Mouse (Mus musculus): Measurements from ENCODE around the gene Spice1.

The Spice1 gene

DNA sequence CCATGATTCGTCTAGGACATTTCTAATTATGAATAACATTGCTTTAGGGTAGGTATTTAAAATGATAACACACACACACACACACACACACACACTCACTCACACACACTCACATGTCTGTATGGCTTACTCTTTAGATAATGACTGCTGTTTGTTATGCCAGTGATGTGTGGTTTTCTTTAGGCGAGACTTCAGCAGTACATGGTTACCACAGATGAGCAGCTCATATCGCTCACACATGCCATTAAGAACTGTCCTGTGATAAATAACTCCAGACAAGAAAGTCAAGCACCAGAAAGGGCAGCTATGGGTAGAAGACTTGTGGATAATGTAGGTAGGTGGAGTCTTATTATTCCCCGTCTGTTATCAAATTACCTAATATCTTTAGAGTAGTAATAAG, 28.5 kb downstream of the Spice1 start:
- DNase-seq (ENCODE audit: low read depth), result no peak

DNA sequence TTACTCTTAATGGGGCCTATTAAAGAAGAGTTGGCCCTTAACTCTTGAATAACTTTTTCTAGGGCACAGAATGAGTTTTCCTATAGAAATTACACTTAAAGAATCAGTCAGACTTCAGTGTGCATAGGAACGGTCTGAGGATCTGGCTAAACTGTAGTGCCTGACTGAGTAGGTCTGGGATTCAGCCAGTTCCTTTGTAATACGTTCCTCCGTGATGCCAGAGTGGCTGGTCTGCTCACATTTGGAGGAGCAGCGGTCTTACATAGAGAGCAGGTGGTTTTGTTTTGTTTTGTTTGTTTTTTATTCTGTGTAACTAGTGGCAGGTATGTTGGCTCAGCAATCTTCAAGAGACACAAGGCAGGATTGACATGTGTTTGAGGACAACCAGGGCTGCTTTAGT, 33.1 kb downstream of the Spice1 start:
- DNase-seq (ENCODE audit: low read depth), result no peak

DNA sequence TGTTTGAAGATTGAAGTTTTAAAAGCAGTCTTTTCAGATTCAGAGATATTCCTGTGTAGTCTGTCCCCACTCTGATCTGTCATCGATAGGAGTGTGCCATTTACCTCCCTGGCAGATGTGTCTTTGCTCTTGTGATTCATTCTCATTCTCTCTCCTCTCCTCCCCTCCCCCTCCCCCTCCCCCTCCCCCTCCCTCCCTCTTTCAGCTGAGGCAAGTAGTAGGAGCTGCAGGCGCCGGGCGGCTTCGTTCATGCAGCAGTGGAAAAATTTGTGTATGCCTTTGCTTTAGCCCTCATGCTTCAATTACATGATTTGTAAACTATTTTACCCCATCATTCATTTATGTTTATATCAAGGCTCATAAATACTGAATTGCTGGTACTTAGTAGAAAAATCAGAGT, 34.7 kb downstream of the Spice1 start:
- DNase-seq (ENCODE audit: low read depth), result no peak

DNA sequence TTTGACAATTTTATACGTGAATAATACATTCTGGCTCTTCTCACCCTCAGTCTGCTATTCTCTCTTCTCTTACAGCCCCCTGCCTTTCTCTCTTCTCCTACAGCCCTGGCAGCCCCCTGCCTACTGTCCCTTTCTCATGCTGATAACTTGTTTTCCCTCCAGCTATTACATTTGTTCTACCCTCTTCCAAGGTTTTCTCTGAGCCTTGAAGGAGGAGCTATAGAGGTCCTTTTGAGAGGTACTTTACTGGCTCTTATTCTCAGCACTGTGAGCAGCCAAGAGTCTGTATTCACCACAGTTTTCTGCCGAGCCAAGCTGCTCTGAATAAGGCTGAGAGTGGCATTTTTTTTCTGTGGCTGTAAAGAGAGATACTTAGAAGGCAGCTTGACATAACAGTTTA, 36.6 kb downstream of the Spice1 start:
- no peak for DNase-seq (ENCODE audit: low read depth)

DNA sequence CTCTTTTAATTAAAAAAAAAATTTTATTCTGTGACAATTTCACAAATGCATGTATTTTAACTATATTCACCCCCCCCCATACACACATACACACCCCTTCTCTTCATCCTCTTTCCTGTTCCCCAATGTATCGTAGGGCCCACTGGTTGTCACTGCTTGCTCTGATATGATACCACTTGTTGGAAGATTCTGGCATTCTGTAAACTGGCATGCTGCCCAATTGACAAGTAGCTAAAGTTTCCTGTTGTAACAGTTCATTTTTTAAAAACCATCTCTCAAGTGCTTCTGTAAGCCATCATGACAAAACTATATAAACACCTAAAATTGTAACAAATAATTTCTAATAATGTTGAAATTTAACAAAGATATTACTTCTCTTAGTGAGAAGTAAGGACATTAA, 37.3 kb downstream of the Spice1 start:
- no peak for DNase-seq (ENCODE audit: low read depth)

DNA sequence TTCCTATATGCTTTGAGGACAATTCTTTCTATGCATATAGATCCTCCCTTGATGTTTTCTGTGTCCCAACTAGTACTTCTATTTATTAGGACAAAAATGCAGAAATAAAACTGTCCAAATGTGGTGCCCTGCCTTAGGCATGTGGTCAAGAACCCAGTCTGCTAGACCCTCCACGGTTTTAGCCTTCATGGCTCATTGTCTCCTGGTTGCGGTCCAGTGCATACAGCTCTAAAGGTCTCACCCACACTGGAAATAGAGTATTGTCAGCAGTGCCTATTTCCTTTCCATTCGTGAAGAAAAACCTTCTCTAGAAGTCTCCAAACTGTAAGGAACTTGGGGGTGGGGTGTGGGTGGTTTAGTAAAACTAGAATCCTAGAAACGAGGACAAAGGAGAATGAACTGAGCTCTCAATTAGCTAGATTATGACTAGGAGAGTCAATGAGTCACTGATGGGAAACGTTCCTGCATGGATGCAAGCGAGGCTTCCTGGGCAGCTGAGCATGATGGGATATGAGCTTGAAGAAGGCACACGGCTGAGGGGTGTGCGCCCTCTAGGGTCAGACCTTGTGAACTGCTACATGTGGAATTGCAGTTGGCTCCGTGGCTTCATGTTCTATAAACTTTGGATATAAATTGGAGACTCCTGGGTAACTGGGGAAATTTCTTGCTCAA, 45.1 kb downstream of the Spice1 start:
- DNase-seq (ENCODE audit: low read depth), result peak; percentile 68

DNA sequence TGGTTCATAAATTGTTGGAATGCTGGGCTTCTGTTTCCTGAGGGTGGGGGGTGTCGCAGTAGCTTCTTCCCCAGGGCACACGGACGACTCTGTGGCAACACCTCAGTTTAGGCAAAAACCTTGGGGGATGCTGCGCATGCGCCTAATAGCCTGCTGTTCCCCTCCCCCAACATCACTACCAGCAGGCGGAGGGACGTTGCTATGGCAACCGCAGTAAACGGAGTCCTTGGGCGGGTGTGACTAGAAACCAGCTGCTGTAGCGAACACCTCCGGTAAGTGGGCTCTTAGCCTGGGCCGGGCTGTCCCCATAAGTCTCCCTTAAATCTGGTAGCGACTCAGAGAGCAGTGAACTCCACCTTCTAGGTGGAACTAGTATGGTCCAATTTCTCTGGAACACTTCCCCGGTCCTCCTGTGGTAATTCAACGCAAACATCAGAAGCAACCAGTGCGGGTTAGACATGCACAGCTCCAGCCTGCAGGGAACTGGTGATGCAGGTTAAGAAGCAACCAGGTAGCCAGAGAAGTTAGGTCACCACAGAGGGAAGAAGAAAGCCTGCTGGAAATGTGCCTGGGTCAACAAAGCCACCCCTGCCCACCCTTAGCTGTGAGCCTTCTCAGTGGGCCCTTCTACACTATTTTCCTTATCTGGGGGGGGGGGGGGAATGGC, 47.8 kb downstream of the Spice1 start, which contains the start of gene Cfap44:
TSS of gene Cfap44 (plus strand) at position 220 of the 667 bp plus-strand sequence.
- DNase-seq (ENCODE audit: low read depth), result peak; percentile 87

DNA sequence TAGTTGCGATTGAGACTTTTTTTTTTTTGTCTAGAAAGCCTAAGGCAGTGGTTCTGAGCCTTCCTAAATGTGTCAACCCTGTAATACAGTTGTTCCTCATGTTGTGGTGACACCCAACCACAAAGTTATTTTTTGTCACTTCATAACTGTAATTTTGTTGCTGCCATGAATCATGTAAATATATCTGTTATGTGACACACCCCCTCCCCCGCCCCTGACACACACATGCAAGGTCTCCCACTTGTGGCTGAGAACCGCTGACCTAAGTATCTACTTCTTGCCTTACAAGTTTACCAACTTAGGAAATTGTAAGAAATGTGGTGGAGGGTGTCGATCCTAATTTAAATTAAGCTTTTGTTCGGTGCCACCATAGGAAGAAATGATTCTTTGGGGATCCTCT, 58.0 kb downstream of the Spice1 start:
- no peak for DNase-seq (ENCODE audit: low read depth)

DNA sequence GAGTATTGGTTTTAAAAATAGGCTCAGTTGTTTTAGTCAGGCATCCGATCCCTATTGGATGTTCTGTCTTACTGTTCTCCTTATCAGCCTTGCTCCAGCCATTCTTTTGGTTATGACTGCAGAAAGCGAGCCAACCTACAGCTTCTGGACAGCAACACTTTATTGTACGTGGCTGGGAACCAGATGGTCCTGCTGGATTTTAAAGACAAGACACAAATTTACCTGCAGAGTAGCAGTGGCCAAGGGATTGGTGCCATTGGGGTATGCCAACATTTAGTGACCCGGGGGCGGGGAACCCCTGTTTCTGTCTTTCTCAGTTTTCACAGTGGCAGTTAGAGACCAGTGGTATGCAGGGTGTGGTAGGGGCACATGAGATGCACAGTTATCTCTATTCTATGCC, 60.3 kb downstream of the Spice1 start:
- no peak for DNase-seq (ENCODE audit: low read depth)

DNA sequence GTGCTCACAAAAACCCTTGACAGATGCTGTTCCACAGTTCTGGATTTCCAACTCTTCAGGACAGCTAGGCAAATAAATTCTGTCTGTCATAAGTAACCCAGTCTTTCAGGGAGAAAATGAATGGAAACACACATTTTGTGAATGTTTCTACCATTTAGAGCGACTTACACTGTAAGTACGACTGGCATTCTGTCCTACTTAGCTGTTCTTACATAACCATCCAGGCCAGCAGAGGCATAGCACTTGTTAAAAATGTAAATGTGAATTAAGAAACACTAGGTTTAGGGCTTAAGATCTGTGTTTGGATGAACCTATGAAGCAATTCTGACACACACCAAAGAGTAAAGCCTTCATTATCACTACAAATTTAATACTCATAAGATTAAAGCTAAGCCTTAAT, 61.4 kb downstream of the Spice1 start:
- DNase-seq (ENCODE audit: low read depth), result no peak

DNA sequence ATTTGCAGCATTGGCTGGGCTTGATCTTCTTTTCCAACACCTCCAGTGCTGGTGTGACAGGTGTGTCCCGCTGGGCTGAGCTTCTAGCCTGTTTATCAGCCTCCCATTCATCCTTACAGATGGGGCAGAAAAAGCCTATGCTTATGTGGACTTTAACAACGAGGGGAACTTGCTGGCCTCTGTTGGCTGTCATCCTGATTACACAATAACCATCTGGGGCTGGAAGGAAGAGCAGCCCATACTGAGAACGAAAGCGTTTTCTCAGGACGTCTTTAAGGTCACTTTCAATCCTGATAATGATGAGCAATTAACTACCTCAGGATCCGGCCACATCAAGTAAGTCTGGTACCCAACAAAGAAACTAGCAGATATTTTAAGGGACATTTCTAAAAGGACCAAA, 63.3 kb downstream of the Spice1 start:
- DNase-seq (ENCODE audit: low read depth), result no peak

DNA sequence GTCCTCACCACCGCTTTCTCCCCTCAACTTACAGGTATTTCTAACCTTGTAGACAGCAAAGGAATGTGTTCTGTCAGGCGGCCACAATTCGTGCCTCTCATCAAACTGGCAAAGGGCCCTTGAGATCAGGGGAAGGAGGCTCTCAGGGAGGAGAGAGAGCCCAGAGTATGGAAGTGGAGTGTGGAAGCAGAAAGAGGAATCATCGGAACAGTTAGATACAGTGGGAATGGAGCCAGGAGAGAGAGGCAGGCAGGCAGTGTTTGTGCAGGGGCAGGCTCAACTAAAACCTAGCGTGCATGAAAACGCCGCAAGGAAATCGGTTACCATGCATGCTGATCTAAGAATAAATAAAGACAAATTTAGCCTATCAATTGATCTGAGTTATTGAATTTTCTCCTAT, 70.7 kb downstream of the Spice1 start:
- no peak for DNase-seq (ENCODE audit: low read depth)

DNA sequence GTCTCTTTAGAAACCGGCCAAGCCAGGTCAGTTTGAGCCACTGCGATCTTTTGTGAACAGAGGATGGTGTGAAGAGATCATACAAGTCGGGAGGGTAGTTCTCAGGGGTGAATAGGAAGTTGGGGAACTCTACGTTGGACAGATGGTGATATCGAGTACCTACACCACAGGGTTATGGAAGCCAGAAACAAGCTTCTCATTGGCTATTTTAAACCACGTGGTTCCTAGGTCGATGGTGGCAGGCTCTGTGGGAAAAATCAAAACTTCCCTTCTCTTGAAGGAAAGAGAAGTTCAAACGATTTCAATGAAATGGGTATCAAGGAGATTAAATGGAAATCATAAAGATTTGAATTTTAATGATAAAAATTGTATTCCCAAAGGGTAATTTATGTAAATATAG, 74.8 kb downstream of the Spice1 start:
- no peak for DNase-seq (ENCODE audit: low read depth)

DNA sequence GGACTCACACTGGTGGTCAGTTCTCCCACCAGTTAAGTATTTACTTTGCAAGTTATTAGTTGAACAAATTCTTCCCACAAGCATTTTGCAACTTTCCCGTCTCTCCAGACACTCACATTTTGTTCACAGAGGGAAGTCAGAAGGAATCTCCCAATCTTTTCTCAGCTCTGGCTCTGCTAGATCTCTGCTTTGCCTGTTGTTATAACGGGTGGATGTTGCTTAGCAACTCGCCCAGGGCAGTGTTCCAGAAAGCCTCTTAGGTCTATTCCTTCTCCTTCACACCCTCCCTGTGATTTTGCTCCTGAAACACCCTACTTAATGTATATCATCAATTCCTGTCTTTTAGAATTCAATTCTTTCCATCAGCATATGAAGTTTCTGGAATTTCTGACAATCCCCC, 76.6 kb downstream of the Spice1 start:
- no peak for DNase-seq (ENCODE audit: low read depth)

DNA sequence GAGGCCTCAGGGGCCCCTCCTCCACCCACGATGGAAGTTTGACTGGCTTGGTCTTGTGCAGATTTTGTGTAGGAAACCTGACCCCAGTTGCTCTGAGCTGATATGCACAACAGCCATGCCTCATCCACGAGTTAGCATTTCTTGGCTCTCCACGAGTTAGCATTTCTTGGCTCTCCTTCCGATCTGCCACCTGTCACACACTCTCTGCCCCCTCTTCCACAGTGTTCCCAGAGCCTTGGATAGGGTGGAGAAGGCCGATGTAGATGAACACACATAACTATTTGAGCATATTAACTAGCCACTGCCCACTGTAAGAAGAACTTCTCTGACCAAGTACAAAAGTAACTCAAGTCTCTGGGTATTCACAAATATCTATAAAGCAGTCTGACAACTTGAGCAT, 81.5 kb downstream of the Spice1 start:
- no peak for DNase-seq (ENCODE audit: low read depth)

DNA sequence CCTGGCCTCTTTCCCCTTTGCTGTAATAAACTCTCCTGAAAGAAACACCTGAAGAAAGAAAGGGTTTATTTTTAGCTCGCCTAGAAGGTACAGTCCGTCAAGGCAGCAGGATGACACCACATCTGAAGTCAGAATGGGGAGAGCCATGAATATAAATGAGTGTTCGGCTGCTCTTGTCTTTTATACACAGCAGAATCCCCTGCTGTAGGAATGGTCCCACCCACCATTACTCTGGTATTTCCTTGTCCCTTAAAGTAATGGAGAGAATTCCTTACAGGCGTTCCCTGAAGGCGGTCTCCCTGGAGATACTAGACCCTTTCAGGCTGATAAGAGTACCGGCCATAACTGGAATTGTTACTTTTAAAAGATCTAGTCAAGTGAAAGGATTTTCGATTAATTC, 83.1 kb downstream of the Spice1 start:
- DNase-seq (ENCODE audit: low read depth), result no peak

DNA sequence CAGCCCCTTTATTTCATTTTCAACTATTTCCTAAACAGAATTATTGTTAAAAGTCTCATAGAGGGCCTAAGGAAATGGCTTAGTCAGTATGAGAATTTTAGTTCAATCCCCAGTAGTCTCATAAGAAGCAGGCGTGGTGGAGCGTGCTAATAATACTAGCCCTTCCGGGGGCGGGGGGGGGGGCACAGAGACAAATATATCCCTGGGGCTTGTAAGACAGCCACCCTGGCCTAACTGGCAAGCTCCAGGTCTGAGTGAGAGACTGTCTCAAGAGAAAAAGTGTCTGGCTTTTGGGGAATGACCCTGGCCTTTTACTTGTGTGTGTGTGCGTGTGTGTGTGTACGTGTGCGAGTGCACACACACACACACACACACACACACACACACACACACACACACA, 88.0 kb downstream of the Spice1 start:
- DNase-seq (ENCODE audit: low read depth), result no peak

DNA sequence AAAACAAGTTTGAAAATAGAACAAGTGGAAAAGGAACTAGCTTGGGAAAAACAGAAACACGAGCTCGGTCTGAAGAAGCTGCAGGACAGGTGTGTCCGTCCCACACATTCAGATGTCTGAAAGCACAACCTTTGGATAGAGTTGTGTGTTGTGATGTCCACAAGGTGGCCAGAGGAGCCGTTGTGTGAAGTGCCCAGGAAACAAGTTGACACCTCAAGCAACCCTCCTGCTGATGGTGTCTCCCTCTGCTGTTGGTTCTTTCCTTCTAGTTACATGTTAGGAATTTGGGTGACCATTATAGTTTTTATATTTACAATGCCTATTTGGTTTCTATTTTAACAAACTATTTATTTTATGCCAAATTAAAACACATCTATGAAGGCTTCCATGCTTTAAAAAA, 88.6 kb downstream of the Spice1 start:
- no peak for DNase-seq (ENCODE audit: low read depth)
